Comparison of ENCODE assay signal across 16 mouse cellular contexts in genomic region chr9:114022141-114022540, GRCm38 (mm10). TPM values are rescaled to one million over a fixed set of nuclear protein-coding genes. Genes with fewer than 3 reads are reported as not detected.
"Had no signal": no experiment of that assay in that cellular context is flagged by ENCODE, and none has a peak within 500 bp of the region (broad histone marks: within the 10 kb centered on the region; RNA-seq: fewer than 3 reads in every experiment).

No protein-coding gene starts in this region.

- H3K27me3 ChIP-seq: neural tube, embryonic 13.5 days; neural tube, embryonic 15.5 days; stomach, embryonic 15.5 days had no signal

- DNase-seq: retina, postnatal 1 day; right cerebral cortex, adult 18-20 months; right cerebral cortex, postnatal 14 days; right cerebral cortex, postnatal 25 days; right cerebral cortex, postnatal 4 days; spleen, adult 18-20 months; thymus, adult 18-20 months; thymus, adult 2 months; thymus, postnatal 14 days; thymus, postnatal 25 days; thymus, postnatal 36 days; thymus, postnatal 4 days had no signal

- H3K4me3 ChIP-seq: neural tube, embryonic 13.5 days; neural tube, embryonic 15.5 days; stomach, embryonic 15.5 days had no signal

- H3K36me3 ChIP-seq: neural tube, embryonic 13.5 days; neural tube, embryonic 15.5 days; stomach, embryonic 15.5 days had no signal

- H3K4me2 ChIP-seq: neural tube, embryonic 13.5 days; neural tube, embryonic 15.5 days; stomach, embryonic 15.5 days had no signal

RNA-seq across cellular contexts. Expression of gene Susd5, which starts 34.8 kb away (rescaled TPM):
- polyA plus RNA-seq: thymus, postnatal 0 days had no signal
